Mouse (Mus musculus) embryonic facial prominence, embryonic 14.5 days (tissue): ENCODE data around the gene Brinp2. TPM values are rescaled to one million over a fixed set of nuclear protein-coding genes. Genes with fewer than 3 reads are reported as not detected.

Experiments
- ATAC-seq: fragments of 200-750 bp; cut with Nextera tagmentation; 2 replicates; pipeline ENCODE4 v1.8.0; 2017; ENCODE audit warnings: low read depth, moderate number of reproducible peaks, moderate TSS enrichment
- DNase-seq: peaks from one replicate; pipeline ENCODE4 v3.0.0-alpha.2; 2015; ENCODE audit warnings: low spot score
- H3K27ac ChIP-seq: fragments of 300-500 bp; sonication (generic); replicated peaks from 2 replicates; pipeline ENCODE4 v1.5.1; 2014; ENCODE audit warnings: low read depth, mild to moderate bottlenecking, low read length, moderate library complexity
- H3K27me3 ChIP-seq: fragments of 300-500 bp; sonication (generic); replicated peaks from 2 replicates; pipeline ENCODE4 v1.6.1; 2014; ENCODE audit warnings: low read length; ENCODE audit not compliant: control insufficient read depth, insufficient read depth
- H3K36me3 ChIP-seq: fragments of 300-500 bp; sonication (generic); 2 replicates; pipeline ENCODE4 v1.6.1; 2014; ENCODE audit warnings: low read length, mixed read lengths; ENCODE audit not compliant: control insufficient read depth, insufficient read depth
- H3K4me1 ChIP-seq: fragments of 300-500 bp; sonication (generic); 2 replicates; pipeline ENCODE4 v1.6.1; 2014; ENCODE audit warnings: antibody characterized with exemption, low read length; ENCODE audit not compliant: control insufficient read depth, insufficient read depth
- H3K4me2 ChIP-seq: fragments of 300-500 bp; sonication (generic); 2 replicates; pipeline ENCODE4 v1.6.1; 2014; ENCODE audit warnings: low read depth, mild to moderate bottlenecking, low read length, moderate library complexity, mixed read lengths
- H3K4me3 ChIP-seq: fragments of 300-500 bp; sonication (generic); 2 replicates; pipeline ENCODE4 v1.5.1; 2014; ENCODE audit warnings: low read depth, mild to moderate bottlenecking, low read length
- H3K9ac ChIP-seq: fragments of 300-500 bp; sonication (generic); 2 replicates; pipeline ENCODE4 v1.6.1; 2014; ENCODE audit warnings: low read depth, mild to moderate bottlenecking, low read length, moderate library complexity, mixed read lengths
- H3K9me3 ChIP-seq: fragments of 300-500 bp; sonication (generic); 2 replicates; pipeline ENCODE4 v1.6.1; 2016; ENCODE audit warnings: low read length; ENCODE audit not compliant: control insufficient read depth
- WGBS: fragments of 180-500 bp; shearing (Covaris S2); extraction: QIAGEN DNeasy Blood & Tissue Kit; methylation state at CpG from one replicate; pipeline ENCODE4 v1.1.7; 2014; 5-methylcytosine and 5-hydroxymethylcytosine counted together
- polyA plus RNA-seq: library from polyadenylated mRNA; unstranded; fragments of >200 nt; fragmentation: Nextera tagmentation; extraction: Ambion mirVana; gene quantifications from 2 replicates; pipeline ENCODE4 v1.2.1, GENCODE M21; 2014

Gene Brinp2
- polyA plus RNA-seq = 1.0 and 1.7 TPM in 2 replicates

DNA sequence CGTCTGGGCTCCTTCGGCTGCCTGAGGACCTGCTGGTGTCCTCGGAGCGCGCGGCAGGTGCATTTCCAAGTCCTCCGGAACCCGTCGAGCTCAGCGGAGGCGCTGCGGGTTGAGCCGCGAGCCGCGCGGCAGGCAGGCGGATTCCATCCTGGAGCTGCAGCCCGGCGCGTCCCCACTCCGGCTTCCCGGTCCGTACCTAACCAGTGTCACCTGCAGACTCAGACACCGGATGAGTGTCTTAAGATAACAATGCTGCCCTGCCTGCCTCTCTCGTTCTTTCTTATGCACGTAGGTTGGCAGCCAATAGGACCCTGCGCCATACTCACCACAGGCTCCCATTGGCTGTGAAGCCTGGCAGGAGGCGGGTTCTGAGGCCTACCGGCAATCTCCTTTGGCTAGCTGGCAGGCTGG lies at the start of gene Brinp2:
TSS of gene Brinp2 (minus strand) at position 276 of the 411 bp plus-strand sequence.
- Histone ChIP-seq H3K4me1 (peaks cover 3% of the 10 kb centered on the region; the same call in 1 of the 2 replicates), H3K9me3 (no peaks in the 10 kb centered on the region), H3K4me3 (peak within 1 kb of the TSS; percentile 53), H3K27ac (no peak within 1 kb of the TSS), H3K36me3 (no peaks in the 10 kb centered on the region), H3K4me2 (peak within 1 kb of the TSS; percentile 75), H3K9ac (peak within 1 kb of the TSS; percentile 30; the same call in 1 of the 2 replicates), H3K27me3 (peaks cover 48% of the 10 kb centered on the region)
- ATAC-seq (peak; percentile 99), DNase-seq (peak; percentile 91)
- WGBS = 2% methylated on average over 28 of the region's 30 CpGs

DNA sequence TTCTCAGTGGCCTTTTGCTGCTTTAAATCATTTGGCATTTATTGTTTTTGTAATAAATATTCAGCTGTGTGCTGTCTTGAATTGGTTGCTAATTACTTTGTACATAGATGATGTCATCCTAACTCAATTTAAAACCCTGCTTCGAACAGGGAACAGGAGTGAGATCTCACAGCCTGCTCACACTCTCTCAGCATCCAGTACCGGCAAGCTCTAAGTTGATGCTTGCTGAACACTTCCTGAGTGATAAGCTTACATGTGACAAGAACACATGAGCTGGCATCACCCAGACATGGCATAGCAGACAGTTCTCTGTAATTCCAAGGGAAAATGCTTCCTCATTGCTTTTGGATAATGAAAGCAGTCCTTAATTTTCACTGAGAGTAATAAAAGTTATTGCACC lies 44.8 kb upstream of the Brinp2 start:
- H3K27me3 ChIP-seq = no peaks in the 10 kb centered on the region
- H3K4me3 ChIP-seq = no peak overlapping the region
- no peaks in the 10 kb centered on the region for H3K36me3 ChIP-seq
- H3K9ac ChIP-seq = no peak overlapping the region
- no peak for DNase-seq
- 66% methylated on average over 2 of the region's 2 CpGs for WGBS
- H3K27ac ChIP-seq = no peak overlapping the region
- H3K4me2 ChIP-seq = no peak overlapping the region
- H3K9me3 ChIP-seq = no peaks in the 10 kb centered on the region
- H3K4me1 ChIP-seq = no peaks in the 10 kb centered on the region
- ATAC-seq = no peak

DNA sequence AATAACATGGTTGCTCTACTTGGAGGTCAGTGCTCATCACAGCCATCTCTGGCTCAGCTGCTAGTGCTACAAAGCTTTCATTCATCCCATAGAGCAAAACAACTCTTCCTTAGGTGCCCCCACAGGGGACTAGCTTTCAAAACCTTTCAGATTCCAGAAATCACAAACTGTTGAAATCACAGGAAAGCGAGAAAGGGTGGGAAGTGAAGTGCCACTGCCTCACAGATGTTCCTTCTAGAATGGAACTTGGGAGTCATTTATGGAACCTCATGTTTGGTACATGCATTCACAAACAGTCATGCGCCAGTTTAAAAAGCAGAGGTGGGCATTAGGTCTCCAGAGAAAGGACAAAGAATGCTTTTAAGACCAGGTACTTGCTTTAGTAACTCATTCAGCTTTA lies 40.9 kb upstream of the Brinp2 start:
- Histone ChIP-seq H3K27me3 (no peaks in the 10 kb centered on the region), H3K27ac (no peak overlapping the region), H3K4me2 (no peak overlapping the region), H3K4me3 (no peak overlapping the region), H3K4me1 (no peaks in the 10 kb centered on the region), H3K9me3 (no peaks in the 10 kb centered on the region), H3K36me3 (no peaks in the 10 kb centered on the region), H3K9ac (no peak overlapping the region)
- ATAC-seq (no peak), DNase-seq (no peak)
- WGBS = 88% methylated on average over 2 of the region's 2 CpGs

DNA sequence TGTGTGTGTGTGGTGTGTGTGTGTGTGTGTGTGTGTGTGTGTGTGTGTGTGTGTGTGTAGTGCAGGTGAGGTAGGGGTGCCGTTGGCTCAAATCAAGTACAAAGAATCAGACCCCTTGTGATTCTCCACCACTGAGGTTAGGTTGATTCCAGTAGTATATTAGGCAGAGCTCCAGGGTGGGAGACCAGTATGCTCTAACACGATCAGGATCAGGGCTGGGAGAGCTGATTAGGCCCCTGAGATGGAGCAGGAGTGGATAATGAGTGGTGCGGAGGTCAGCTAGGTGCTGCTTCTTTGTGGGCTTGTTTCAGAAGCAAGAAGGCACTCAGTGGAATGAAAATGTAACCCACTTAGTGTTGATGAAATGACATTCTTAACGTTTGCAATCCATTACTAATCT lies 34.6 kb upstream of the Brinp2 start:
- Histone ChIP-seq H3K36me3 (no peaks in the 10 kb centered on the region), H3K9ac (no peak overlapping the region), H3K4me1 (no peaks in the 10 kb centered on the region), H3K4me2 (no peak overlapping the region), H3K4me3 (no peak overlapping the region), H3K9me3 (no peaks in the 10 kb centered on the region), H3K27me3 (no peaks in the 10 kb centered on the region), H3K27ac (no peak overlapping the region)
- DNase-seq (no peak), ATAC-seq (no peak)
- 71% methylated on average over 4 of the region's 4 CpGs for WGBS

DNA sequence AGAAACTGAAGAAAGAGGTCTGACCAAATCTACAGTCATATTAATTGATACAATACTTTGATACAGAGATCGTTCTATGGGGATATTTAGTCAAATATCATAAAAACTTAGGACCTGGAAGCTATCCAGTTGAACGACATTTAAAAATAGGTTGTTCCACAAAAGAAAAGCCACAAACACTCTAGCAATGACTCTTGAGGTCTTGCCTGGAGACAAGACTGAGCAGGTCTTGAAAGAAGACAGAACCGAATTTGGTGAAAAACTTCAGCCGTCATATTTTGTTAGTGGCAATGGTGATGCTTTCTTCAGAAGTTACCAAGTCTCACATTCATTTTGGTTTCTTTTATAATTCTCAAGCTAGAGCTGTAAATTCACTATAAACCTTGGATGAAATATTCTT lies 32.9 kb upstream of the Brinp2 start:
- ATAC-seq = no peak
- Histone ChIP-seq H3K9ac (no peak overlapping the region), H3K27ac (no peak overlapping the region), H3K36me3 (no peaks in the 10 kb centered on the region), H3K4me1 (no peaks in the 10 kb centered on the region), H3K27me3 (no peaks in the 10 kb centered on the region), H3K4me3 (no peak overlapping the region), H3K4me2 (no peak overlapping the region), H3K9me3 (no peaks in the 10 kb centered on the region)
- no peak for DNase-seq
- 86% methylated on average over 4 of the region's 4 CpGs for WGBS

DNA sequence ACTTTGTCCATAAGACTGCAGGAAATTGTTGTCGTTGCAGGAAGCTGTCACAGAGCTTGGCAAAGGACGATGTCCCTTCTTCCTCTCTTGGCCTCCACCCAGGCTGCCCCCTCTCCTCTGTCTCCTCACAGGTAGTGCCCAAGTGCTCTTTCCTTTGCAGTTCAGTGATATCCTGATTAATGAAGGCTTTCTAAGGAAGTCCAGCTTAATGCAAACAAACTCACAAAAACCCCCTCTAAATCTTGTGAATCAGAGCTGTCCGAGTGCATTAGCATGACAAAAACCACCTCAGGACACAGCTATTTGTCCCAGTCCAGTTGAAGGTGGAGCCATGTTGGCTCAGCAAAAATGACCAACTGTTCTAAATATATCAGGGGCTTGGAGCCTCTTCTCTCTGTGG lies 30.7 kb upstream of the Brinp2 start:
- no peak for DNase-seq
- no peak for ATAC-seq
- no peaks in the 10 kb centered on the region for H3K9me3 ChIP-seq
- no peaks in the 10 kb centered on the region for H3K36me3 ChIP-seq
- no peak overlapping the region for H3K9ac ChIP-seq
- 62% methylated on average over 3 of the region's 3 CpGs for WGBS
- H3K27ac ChIP-seq = no peak overlapping the region
- no peaks in the 10 kb centered on the region for H3K27me3 ChIP-seq
- no peaks in the 10 kb centered on the region for H3K4me1 ChIP-seq
- no peak overlapping the region for H3K4me2 ChIP-seq
- H3K4me3 ChIP-seq = no peak overlapping the region

DNA sequence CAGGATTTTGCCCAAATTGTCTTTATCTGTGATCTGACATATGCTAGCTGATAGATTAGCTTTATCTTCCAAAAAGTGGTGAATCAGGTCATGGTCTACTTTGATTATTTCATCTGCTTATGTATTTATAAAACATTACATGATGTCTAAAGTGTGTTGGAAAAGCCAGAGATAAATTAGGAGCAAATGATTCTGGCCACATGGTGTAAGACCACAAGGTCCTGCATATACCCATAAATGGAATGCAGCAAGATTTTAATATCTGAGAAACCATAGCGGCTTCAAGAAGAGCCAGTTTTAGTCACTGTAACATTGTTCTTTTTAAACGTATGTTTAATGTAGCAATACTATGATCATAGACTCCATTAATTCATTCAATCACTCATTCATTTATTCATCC lies 29.2 kb upstream of the Brinp2 start:
- H3K27me3 ChIP-seq = no peaks in the 10 kb centered on the region
- no peak overlapping the region for H3K9ac ChIP-seq
- H3K4me1 ChIP-seq = no peaks in the 10 kb centered on the region
- no peak overlapping the region for H3K27ac ChIP-seq
- H3K4me2 ChIP-seq = no peak overlapping the region
- no peak for DNase-seq
- no peaks in the 10 kb centered on the region for H3K9me3 ChIP-seq
- 95% methylated on average over 2 of the region's 2 CpGs for WGBS
- ATAC-seq = no peak
- H3K4me3 ChIP-seq = no peak overlapping the region
- no peaks in the 10 kb centered on the region for H3K36me3 ChIP-seq

DNA sequence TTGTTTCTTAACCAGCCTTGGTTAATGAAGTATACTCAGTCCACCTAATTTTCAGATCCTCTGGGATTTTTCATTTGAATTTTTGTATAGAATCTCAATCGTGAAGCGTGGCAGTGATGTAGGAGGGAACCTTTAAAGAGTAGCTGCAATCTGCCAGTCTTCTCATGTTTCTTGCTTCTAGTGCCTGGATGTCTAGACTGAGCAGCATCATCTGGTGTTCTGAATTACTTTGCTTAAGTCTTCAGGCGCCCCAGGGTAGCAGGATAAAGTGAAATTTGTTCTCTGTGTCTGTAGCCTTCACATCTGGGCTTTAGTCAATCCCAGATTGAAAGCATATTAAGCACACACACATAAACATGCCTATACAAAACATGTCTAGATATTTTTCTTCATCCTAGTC lies 27.1 kb upstream of the Brinp2 start:
- no peak overlapping the region for H3K4me3 ChIP-seq
- ATAC-seq (0 out of 2 replicates have a peak, but pooled peaks have one; percentile 15), DNase-seq (peak; percentile 15)
- no peak overlapping the region for H3K9ac ChIP-seq
- H3K36me3 ChIP-seq = no peaks in the 10 kb centered on the region
- H3K4me1 ChIP-seq = no peaks in the 10 kb centered on the region
- H3K9me3 ChIP-seq = no peaks in the 10 kb centered on the region
- H3K27ac ChIP-seq = no peak overlapping the region
- H3K27me3 ChIP-seq = no peaks in the 10 kb centered on the region
- WGBS = 46% methylated on average over 3 of the region's 3 CpGs
- no peak overlapping the region for H3K4me2 ChIP-seq

DNA sequence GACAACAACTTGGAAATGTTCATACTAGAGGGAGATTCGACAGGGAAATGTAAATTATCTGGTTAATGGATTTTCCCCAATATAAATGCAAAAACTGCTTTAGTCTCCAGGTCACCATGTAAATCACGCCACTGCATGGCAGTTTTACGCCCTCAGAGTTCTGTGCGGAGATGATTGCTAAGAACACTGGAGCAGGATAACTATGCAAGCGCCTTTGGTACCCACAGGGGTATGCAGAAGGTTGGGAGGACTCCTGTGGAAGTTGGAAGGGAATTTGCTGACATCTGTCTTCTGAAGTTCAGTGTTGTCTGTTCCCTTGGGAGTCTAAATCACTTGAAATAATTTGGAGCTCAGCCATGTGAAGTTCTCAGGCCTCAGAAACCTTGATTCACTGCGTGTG lies 26.2 kb upstream of the Brinp2 start:
- H3K36me3 ChIP-seq = no peaks in the 10 kb centered on the region

More for the DNA sequence above, 26.2 kb upstream of the Brinp2 start:
- Histone ChIP-seq H3K4me2 (no peak overlapping the region), H3K9ac (no peak overlapping the region), H3K4me1 (no peaks in the 10 kb centered on the region), H3K4me3 (no peak overlapping the region), H3K27ac (no peak overlapping the region), H3K27me3 (no peaks in the 10 kb centered on the region), H3K9me3 (no peaks in the 10 kb centered on the region)
- DNase-seq (no peak), ATAC-seq (no peak)
- 83% methylated on average over 6 of the region's 6 CpGs for WGBS
